Mouse (Mus musculus) intestine, embryonic 14.5 days (tissue): ENCODE measurements around the gene Ddx50. TPM values are rescaled to one million over a fixed set of nuclear protein-coding genes. Genes with fewer than 3 reads are reported as not detected.

Experiments
- ATAC-seq: fragments of 200-750 bp; cut with Nextera tagmentation; replicated peaks from 2 replicates; pipeline ENCODE4 v1.8.0; 2017; ENCODE audit warnings: low read depth, moderate number of reproducible peaks, moderate TSS enrichment, moderate library complexity; ENCODE audit not compliant: low FRiP score, low TSS enrichment
- DNase-seq: peaks from one replicate; pipeline ENCODE4 v3.0.0-alpha.2; 2018; ENCODE audit warnings: low spot score
- H3K27ac ChIP-seq: fragments of 300-500 bp; sonication (generic); 2 replicates; pipeline ENCODE4 v1.5.1; 2014; ENCODE audit warnings: low read depth, mild to moderate bottlenecking, control low read depth
- H3K27me3 ChIP-seq: fragments of 300-500 bp; sonication (generic); replicated peaks from 2 replicates; pipeline ENCODE4 v1.6.1; 2014; ENCODE audit warnings: low read length, control low read depth; ENCODE audit not compliant: control insufficient read depth, insufficient read depth
- H3K36me3 ChIP-seq: fragments of 300-500 bp; sonication (generic); 2 replicates; pipeline ENCODE4 v1.6.1; 2014; ENCODE audit warnings: low read length, control low read depth; ENCODE audit not compliant: control insufficient read depth, insufficient read depth
- H3K4me1 ChIP-seq: fragments of 300-500 bp; sonication (generic); replicated peaks from 2 replicates; pipeline ENCODE4 v1.6.1; 2014; ENCODE audit warnings: low read length, control low read depth, mixed read lengths; ENCODE audit not compliant: control insufficient read depth, insufficient read depth
- H3K4me2 ChIP-seq: fragments of 300-500 bp; sonication (generic); 2 replicates; pipeline ENCODE4 v1.6.1; 2014; ENCODE audit warnings: low read length
- H3K4me3 ChIP-seq: fragments of 300-500 bp; sonication (generic); 2 replicates; pipeline ENCODE4 v1.5.1; 2014; ENCODE audit warnings: low read depth, low read length, control low read depth, mixed read lengths
- H3K9ac ChIP-seq: fragments of 300-500 bp; sonication (generic); 2 replicates; pipeline ENCODE4 v1.6.1; 2014; ENCODE audit warnings: mild to moderate bottlenecking, low read length
- H3K9me3 ChIP-seq: fragments of 300-500 bp; sonication (generic); 2 replicates; pipeline ENCODE4 v1.6.1; 2016; ENCODE audit warnings: low read length, control low read depth; ENCODE audit not compliant: control insufficient read depth
- WGBS: fragments of 180-500 bp; shearing (Covaris S2); extraction: QIAGEN DNeasy Blood & Tissue Kit; methylation state at CpG from one replicate; pipeline ENCODE4 v1.1.7; 2014; 5-methylcytosine and 5-hydroxymethylcytosine counted together
- microRNA-seq: library from miRNA; unstranded; fragments of <30 nt; microRNA quantifications from one replicate; pipeline ENCODE4, GENCODE M21; 2016
- polyA plus RNA-seq: library from polyadenylated mRNA; unstranded; fragments of >200 nt; fragmentation: Nextera tagmentation; extraction: Ambion mirVana; gene quantifications from 2 replicates; pipeline ENCODE4 v1.2.1, GENCODE M21; 2014

The Ddx50 gene
- polyA plus RNA-seq, 1 experiment from 2014 or later: 123 TPM

- no peaks in the 10 kb centered on the region for H3K9me3 ChIP-seq
- WGBS: 94% methylated on average over 13 of the region's 13 CpGs
- H3K4me1 ChIP-seq: peaks cover 7% of the 10 kb centered on the region
- no peaks in the 10 kb centered on the region for H3K27me3 ChIP-seq
- no peak overlapping the region for H3K4me2 ChIP-seq
- no peak overlapping the region for H3K4me3 ChIP-seq
- DNase-seq (no peak), ATAC-seq (no peak)
- H3K9ac ChIP-seq: no peak overlapping the region
- H3K27ac ChIP-seq: no peak overlapping the region
- H3K36me3 ChIP-seq: peaks cover 45% of the 10 kb centered on the region
Observed at GRCm38 (mm10) chr10:62575001-62575400, 76.0 kb downstream of the Ddx50 start.

- no peak overlapping the region for H3K27ac ChIP-seq
- peaks cover 76% of the 10 kb centered on the region for H3K36me3 ChIP-seq
- ATAC-seq (no peak), DNase-seq (no peak)
- H3K9me3 ChIP-seq: no peaks in the 10 kb centered on the region
- no peaks in the 10 kb centered on the region for H3K27me3 ChIP-seq
- H3K4me3 ChIP-seq: no peak overlapping the region
- H3K4me1 ChIP-seq: no peaks in the 10 kb centered on the region
- WGBS: 87% methylated on average over 7 of the region's 7 CpGs
- H3K9ac ChIP-seq: no peak overlapping the region
- no peak overlapping the region for H3K4me2 ChIP-seq
Observed at GRCm38 (mm10) chr10:62570126-62570871, 80.7 kb downstream of the Ddx50 start.

GRCm38 (mm10) chr10:62568861-62569260 is 82.2 kb downstream of the Ddx50 start:
- H3K27ac ChIP-seq: no peak overlapping the region
- H3K9me3 ChIP-seq: no peaks in the 10 kb centered on the region
- no peak for ATAC-seq
- no peak overlapping the region for H3K4me2 ChIP-seq
- no peaks in the 10 kb centered on the region for H3K4me1 ChIP-seq
- no peaks in the 10 kb centered on the region for H3K27me3 ChIP-seq
- peaks cover 78% of the 10 kb centered on the region for H3K36me3 ChIP-seq
- H3K9ac ChIP-seq: no peak overlapping the region
- WGBS: 83% methylated on average over 4 of the region's 4 CpGs
- no peak overlapping the region for H3K4me3 ChIP-seq
- no peak for DNase-seq

Small RNAs within 50 kb of the gene (microRNA-seq; reads per million reads assigned to microRNA genes)
- not detected for gene Mir7215

Other genes starting within 250 kb of the Ddx50 start
- 4.5 and 5.8 TPM in 2 replicates for gene Hkdc1, start 228.7 kb downstream of the Ddx50 start, polyA plus RNA-seq
- gene 4930507D05Rik, start 201.7 kb downstream of the Ddx50 start, polyA plus RNA-seq: 0.37 and 0.59 TPM in 2 replicates
- gene Supv3l1, start 201.5 kb downstream of the Ddx50 start, polyA plus RNA-seq: 31.2 and 34.0 TPM in 2 replicates
- gene Vps26a, start 164.4 kb downstream of the Ddx50 start, polyA plus RNA-seq: 81.2 and 93.0 TPM in 2 replicates
- 9.8 and 11.8 TPM in 2 replicates for gene Srgn, start 123.8 kb downstream of the Ddx50 start, polyA plus RNA-seq
- gene Kif1bp, start 72.8 kb downstream of the Ddx50 start, polyA plus RNA-seq: 34.9 and 37.2 TPM in 2 replicates
- 36.7 and 37.1 TPM in 2 replicates for gene Ddx21, start 48.9 kb downstream of the Ddx50 start, polyA plus RNA-seq
- 0.95 and 1.4 TPM in 2 replicates for gene Stox1, start 74.9 kb upstream of the Ddx50 start, polyA plus RNA-seq
- 122 and 136 TPM in 2 replicates for gene Ccar1, start 141.1 kb upstream of the Ddx50 start, polyA plus RNA-seq